Mouse (Mus musculus) gastrocnemius, adult 8-10 months (tissue): ENCODE data around the gene Gm20916. TPM values are rescaled to one million over a fixed set of nuclear protein-coding genes. Genes with fewer than 3 reads are reported as not detected.
"Not testable (repeated sequence)": the region's sequence is repeated elsewhere in the genome, so short reads cannot be mapped to it uniquely, and the experiment has no call there.

Source experiments
- DNase-seq, 2 experiments: peaks; one replicate each; pipeline ENCODE4 v3.0.0; 2022; ENCODE audit warnings: low spot score in 2 of 2
- total RNA-seq, 4 experiments: library from RNA; stranded (reverse); gene quantifications; 2 replicates each; pipeline ENCODE4 v1.2.4; 2022

Gm20916 gene
- not detected for total RNA-seq

DNA sequence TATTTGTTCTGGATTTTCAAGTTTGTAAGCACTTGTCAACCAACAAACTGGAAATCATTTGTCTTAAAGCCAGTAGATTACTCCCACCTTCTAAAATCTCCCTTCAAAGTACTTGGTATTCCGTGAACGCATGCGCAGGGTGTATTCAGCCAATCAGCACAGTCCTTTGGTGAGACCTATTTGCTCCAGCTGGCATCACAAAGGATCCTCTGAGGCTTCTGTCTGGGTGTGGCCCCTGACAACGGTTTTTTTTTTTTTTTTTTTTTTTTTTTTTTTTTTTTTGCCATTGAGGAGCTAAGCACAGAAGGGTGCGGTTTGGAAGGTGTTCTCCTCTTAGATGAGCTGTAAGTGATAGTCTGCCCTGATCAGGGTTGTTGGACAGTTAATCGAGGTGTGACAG is at the start of gene Gm20916:
TSS of gene Gm20916 (plus strand) at position 301 of the 400 bp plus-strand sequence.
- DNase-seq: not testable (repeated sequence)

Other genes with a start within 250 kb of the Gm20916 start
- gene Gm20917, start 168.4 kb upstream of the Gm20916 start, total RNA-seq: not detected